In the genomic region with DNA sequence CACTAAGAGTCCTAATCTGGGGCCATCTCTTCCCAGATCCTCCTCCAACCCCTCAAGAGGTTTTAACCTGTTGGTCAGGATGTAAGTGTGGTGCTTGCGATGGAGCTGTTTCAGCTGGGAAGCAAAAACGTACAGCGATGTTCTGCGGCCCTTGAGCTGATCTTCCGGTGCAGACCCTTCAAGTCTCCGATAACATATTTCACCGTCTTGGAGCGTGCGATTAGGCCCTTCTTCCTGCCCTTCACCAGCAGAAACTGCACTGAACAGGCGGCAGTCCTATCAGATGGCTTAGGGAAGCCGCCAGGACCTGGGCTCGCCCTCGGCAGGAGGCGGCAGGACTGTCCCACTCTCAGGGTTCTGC, we compare ENCODE assay signal across 8 mouse cellular contexts.
DNase-seq lines count a peak whose midpoint lies in the region; ATAC-seq and TF ChIP-seq lines count a peak whose summit lies in the region.

No protein-coding gene starts in this region.

- H3K4me1 ChIP-seq in lung, embryonic 15.5 days = peaks cover 31% of the 10 kb centered on the region
- H3K4me1 ChIP-seq in embryonic facial prominence, embryonic 15.5 days = peaks cover 35% of the 10 kb centered on the region
- H3K4me1 ChIP-seq in limb, embryonic 11.5 days (ENCODE audit: control insufficient read depth, insufficient read depth, low read length) = peaks cover 7% of the 10 kb centered on the region
- peaks cover 6% of the 10 kb centered on the region for H3K4me1 ChIP-seq in small intestine, adult 2 months (ENCODE audit: control insufficient read depth, insufficient read depth, insufficient read length, low read length)

- under 1% methylated on average over 14 of the region's 14 CpGs for WGBS in lung, embryonic 15.5 days
- 1% methylated on average over 14 of the region's 14 CpGs for WGBS in embryonic facial prominence, embryonic 15.5 days
- 1% methylated on average over 14 of the region's 14 CpGs for WGBS in limb, embryonic 11.5 days
- WGBS in small intestine, adult 2 months = under 1% methylated on average over 14 of the region's 14 CpGs

- H3K9me3 ChIP-seq in lung, embryonic 15.5 days = no peaks in the 10 kb centered on the region
- H3K9me3 ChIP-seq in embryonic facial prominence, embryonic 15.5 days (replicated peaks) = no peaks in the 10 kb centered on the region
- H3K9me3 ChIP-seq in limb, embryonic 11.5 days (ENCODE audit: control insufficient read depth, low read length) = no peaks in the 10 kb centered on the region

- H3K4me3 ChIP-seq in lung, embryonic 15.5 days = peak overlapping the region; percentile 57
- H3K4me3 ChIP-seq in embryonic facial prominence, embryonic 15.5 days (replicated peaks) = peak overlapping the region; percentile 58
- peak overlapping the region; percentile 73 for H3K4me3 ChIP-seq in limb, embryonic 11.5 days (ENCODE audit: low read depth, low read length)
- H3K4me3 ChIP-seq in small intestine, adult 2 months (ENCODE audit: low read depth, low read length) = peak overlapping the region; percentile 90

- no peaks in the 10 kb centered on the region for H3K36me3 ChIP-seq in lung, embryonic 15.5 days
- H3K36me3 ChIP-seq in embryonic facial prominence, embryonic 15.5 days = no peaks in the 10 kb centered on the region
- H3K36me3 ChIP-seq in limb, embryonic 11.5 days (ENCODE audit: control insufficient read depth, insufficient read depth, low read length) = no peaks in the 10 kb centered on the region; the same call in 1 of the 2 replicates
- 0 out of 2 replicates have a peak, but pooled peaks cover 2% of the 10 kb centered on the region for H3K36me3 ChIP-seq in small intestine, adult 2 months (ENCODE audit: control insufficient read depth, insufficient read depth, low read length)

- ATAC-seq in lung, embryonic 15.5 days (ENCODE audit: borderline replicate concordance, extremely low read depth, low FRiP score, low TSS enrichment) = no peak; the same call in 1 of the 2 replicates
- ATAC-seq in embryonic facial prominence, embryonic 15.5 days (ENCODE audit: insufficient number of reproducible peaks, low FRiP score, low TSS enrichment, low read depth) = no peak
- peak; percentile 3; the same call in 1 of the 2 replicates for ATAC-seq in limb, embryonic 11.5 days (ENCODE audit: insufficient number of reproducible peaks, low FRiP score, low TSS enrichment, low read depth)

- no peak for DNase-seq in lung, postnatal 36 days
- no peak for DNase-seq in limb, embryonic 11.5 days (ENCODE audit: low spot score)
- no peak for DNase-seq in testis, postnatal 10 days (ENCODE audit: low spot score)
- no peak for DNase-seq in urinary bladder, postnatal 4 days (ENCODE audit: low spot score in 2 of 2)
- no peak for DNase-seq in right cerebral cortex, adult 18-20 months

- no peak for TF ChIP-seq CTCF in small intestine, adult 2 months (IDR thresholded peaks at IDR 0.05; ENCODE audit: extremely low read depth, insufficient read length, insufficient replicate concordance, low read depth, low read length)

- H3K9ac ChIP-seq in lung, embryonic 15.5 days = peak overlapping the region; percentile 57
- H3K9ac ChIP-seq in embryonic facial prominence, embryonic 15.5 days = peak overlapping the region; percentile 49
- peak overlapping the region; percentile 86 for H3K9ac ChIP-seq in limb, embryonic 11.5 days (ENCODE audit: low read length)

- no peaks in the 10 kb centered on the region for H3K27me3 ChIP-seq in lung, embryonic 15.5 days
- no peaks in the 10 kb centered on the region for H3K27me3 ChIP-seq in embryonic facial prominence, embryonic 15.5 days
- H3K27me3 ChIP-seq in limb, embryonic 11.5 days (ENCODE audit: control insufficient read depth, insufficient read depth, low read length) = no peaks in the 10 kb centered on the region
- no peaks in the 10 kb centered on the region for H3K27me3 ChIP-seq in small intestine, adult 2 months (ENCODE audit: control insufficient read depth, insufficient read depth, low read length)

- H3K4me2 ChIP-seq in lung, embryonic 15.5 days = peak overlapping the region; percentile 78
- peak overlapping the region; percentile 55 for H3K4me2 ChIP-seq in embryonic facial prominence, embryonic 15.5 days (replicated peaks)
- peak overlapping the region; percentile 83 for H3K4me2 ChIP-seq in limb, embryonic 11.5 days (ENCODE audit: low read depth, severe bottlenecking)

- TF ChIP-seq POLR2A in small intestine, adult 2 months (IDR thresholded peaks at IDR 0.05; ENCODE audit: low read depth, low read length) = no peak

- peak overlapping the region; percentile 87 for H3K27ac ChIP-seq in lung, embryonic 15.5 days
- peak overlapping the region; percentile 90 for H3K27ac ChIP-seq in embryonic facial prominence, embryonic 15.5 days (replicated peaks)
- H3K27ac ChIP-seq in limb, embryonic 11.5 days (replicated peaks; ENCODE audit: low read depth, low read length) = peak overlapping the region; percentile 72; the same call in 1 of the 2 replicates
- H3K27ac ChIP-seq in small intestine, adult 2 months (ENCODE audit: insufficient read depth, low read depth, low read length) = peak overlapping the region; percentile 85
